Mouse (Mus musculus) megakaryocyte-erythroid progenitor cell, adult 5-6 weeks (primary cell): ENCODE measurements around the gene Emc10. TPM values are rescaled to one million over a fixed set of nuclear protein-coding genes. Genes with fewer than 3 reads are reported as not detected.

Experiments
- ATAC-seq: replicated peaks from 2 replicates; pipeline ENCODE4 v1.8.0; 2016; ENCODE audit warnings: mild to moderate bottlenecking, inconsistent platforms; ENCODE audit not compliant: severe bottlenecking, poor library complexity, low FRiP score, low TSS enrichment
- total RNA-seq, 2 experiments: library from RNA; stranded (forward) in 1 of 2; stranded (reverse) in 1 of 2; fragments of 200-1000, 215-1000 nt in 1 of 2; fragments of >200 nt in 1 of 2; fragmentation: Nextera tagmentation in 1 of 2; gene quantifications; 2 replicates each; pipeline ENCODE4 v1.2.3; 2014 to 2017

The Emc10 gene
- total RNA-seq, 2 experiments from 2014 or later, result 31.1 to 83.9 TPM

GRCm38 (mm10) chr7:44490281-44490680 is 6.0 kb downstream of the Emc10 start:
- ATAC-seq, result no peak

- no peak for ATAC-seq
Observed at GRCm38 (mm10) chr7:44488545-44488944, 7.8 kb downstream of the Emc10 start.

- no peak for ATAC-seq
Observed at GRCm38 (mm10) chr7:44487936-44488335, 8.4 kb downstream of the Emc10 start.

GRCm38 (mm10) chr7:44486927-44487575 is 9.3 kb downstream of the Emc10 start:
- ATAC-seq, result no peak

GRCm38 (mm10) chr7:44485572-44486195 is 10.6 kb downstream of the Emc10 start:
- ATAC-seq, result no peak

GRCm38 (mm10) chr7:44484841-44485571 is 11.3 kb downstream of the Emc10 start:
- ATAC-seq, result peak; percentile 64; the same call in 1 of the 2 replicates

GRCm38 (mm10) chr7:44484109-44484508 is 12.2 kb downstream of the Emc10 start:
- no peak for ATAC-seq

- ATAC-seq, result peak; percentile 80
Observed at GRCm38 (mm10) chr7:44482836-44483435, 13.4 kb downstream of the Emc10 start.

GRCm38 (mm10) chr7:44475046-44475614 is 21.2 kb downstream of the Emc10 start:
- ATAC-seq, result no peak

- ATAC-seq, result no peak
Observed at GRCm38 (mm10) chr7:44474419-44474818, 21.9 kb downstream of the Emc10 start.

- ATAC-seq, result no peak
Observed at GRCm38 (mm10) chr7:44472961-44473646, 23.2 kb downstream of the Emc10 start.

GRCm38 (mm10) chr7:44472558-44472885 is 23.8 kb downstream of the Emc10 start:
- no peak for ATAC-seq

GRCm38 (mm10) chr7:44471880-44472557 is 24.3 kb downstream of the Emc10 start:
- ATAC-seq, result no peak

GRCm38 (mm10) chr7:44470696-44471612 is 25.4 kb downstream of the Emc10 start:
- ATAC-seq, result no peak

GRCm38 (mm10) chr7:44469677-44470675 is 26.4 kb downstream of the Emc10 start:
- no peak for ATAC-seq

GRCm38 (mm10) chr7:44468644-44469285 is 27.6 kb downstream of the Emc10 start:
- no peak for ATAC-seq
